Mouse (Mus musculus) megakaryocyte, embryonic 14.5 days (primary cell): ENCODE data around the gene Ypel1.

Experiments
- FLI1 ChIP-seq: IDR thresholded peaks from 2 replicates; pipeline ENCODE4 v1.6.1; 2012; ENCODE audit warnings: low read length, inconsistent platforms, mixed read lengths
- GATA1 ChIP-seq: IDR thresholded peaks from 3 replicates; pipeline ENCODE4 v1.6.1; 2012; ENCODE audit warnings: mixed read lengths, low read length, inconsistent platforms, borderline replicate concordance

GRCm38 (mm10) chr16:17053903-17054302, 15.6 kb upstream of the Ypel1 start:
- TF ChIP-seq FLI1 = no peak
- TF ChIP-seq GATA1 = no peak
